ENCODE assay signal across 19 mouse cellular contexts in the genomic region with DNA sequence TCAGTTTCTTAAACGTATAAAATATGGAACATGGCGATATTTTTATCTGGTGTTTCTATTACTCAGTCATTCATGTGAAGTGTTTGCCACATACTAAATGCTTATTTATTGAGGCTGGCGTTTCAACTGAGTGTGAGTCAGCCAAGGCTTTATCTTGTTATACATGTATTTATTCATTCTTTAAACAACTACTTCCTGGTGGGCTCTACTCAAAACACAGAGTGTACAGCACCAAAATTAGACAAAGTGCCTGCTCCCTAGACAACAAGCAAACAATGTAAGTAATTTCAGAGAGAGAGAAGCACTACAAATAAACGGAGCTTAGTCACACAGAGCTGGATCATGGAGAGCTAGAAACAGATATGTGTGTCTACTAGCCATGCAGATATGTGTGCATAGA.
"Had no signal": no experiment of that assay in that cellular context is flagged by ENCODE, and none has a peak within 500 bp of the region (broad histone marks: within the 10 kb centered on the region; RNA-seq: fewer than 3 reads in every experiment).

No protein-coding gene starts in this region.

- H3K27me3 ChIP-seq: liver, embryonic 12.5 days; liver, embryonic 15.5 days; lung, embryonic 15.5 days; neural tube, embryonic 12.5 days; neural tube, embryonic 15.5 days; stomach, embryonic 15.5 days had no signal

- DNase-seq: kidney, adult 2 months; kidney, postnatal 25 days; layer of hippocampus, adult 9-11 months; midbrain, embryonic 14.5 days; retina, postnatal 1 day; right cerebral cortex, postnatal 25 days; spleen, adult 18-20 months; thymus, adult 18-20 months; thymus, postnatal 36 days had no signal

- H3K27ac ChIP-seq: kidney, postnatal 0 days; layer of hippocampus, adult 2 months; liver, embryonic 12.5 days; liver, embryonic 15.5 days; lung, embryonic 15.5 days; neural tube, embryonic 12.5 days; neural tube, embryonic 15.5 days; stomach, embryonic 15.5 days had no signal

- H3K4me3 ChIP-seq: layer of hippocampus, adult 2 months; liver, embryonic 12.5 days; liver, embryonic 15.5 days; lung, embryonic 15.5 days; neural tube, embryonic 12.5 days; neural tube, embryonic 15.5 days; stomach, embryonic 15.5 days had no signal

- H3K4me1 ChIP-seq: liver, embryonic 12.5 days; liver, embryonic 15.5 days; neural tube, embryonic 12.5 days; stomach, embryonic 15.5 days had no signal

- H3K9ac ChIP-seq: liver, embryonic 12.5 days; liver, embryonic 15.5 days; lung, embryonic 15.5 days; neural tube, embryonic 12.5 days; neural tube, embryonic 15.5 days; stomach, embryonic 15.5 days had no signal

- ATAC-seq: intestine, postnatal 0 days; liver, embryonic 12.5 days had no signal

- H3K9me3 ChIP-seq: liver, embryonic 12.5 days; liver, embryonic 15.5 days; lung, embryonic 15.5 days; neural tube, embryonic 12.5 days; neural tube, embryonic 15.5 days; stomach, embryonic 15.5 days had no signal

- H3K4me2 ChIP-seq: liver, embryonic 12.5 days; liver, embryonic 15.5 days; lung, embryonic 15.5 days; midbrain, embryonic 11.5 days; neural tube, embryonic 12.5 days; neural tube, embryonic 15.5 days; stomach, embryonic 15.5 days had no signal

- H3K36me3 ChIP-seq: liver, embryonic 12.5 days; liver, embryonic 15.5 days; lung, embryonic 15.5 days; neural tube, embryonic 12.5 days; neural tube, embryonic 15.5 days; stomach, embryonic 15.5 days had no signal
